Mouse (Mus musculus) heart, adult 18-20 months (tissue): ENCODE data around the gene B4galnt1. TPM values are rescaled to one million over a fixed set of nuclear protein-coding genes. Genes with fewer than 3 reads are reported as not detected.
"Not testable (repeated sequence)": the region's sequence is repeated elsewhere in the genome, so short reads cannot be mapped to it uniquely, and the experiment has no call there.

ENCODE experiments used
- DNase-seq, 2 experiments: peaks; one replicate each; pipeline ENCODE4 v3.0.0; 2021 to 2022; ENCODE audit warnings: mixed read lengths in 1 of 2
- total RNA-seq, 2 experiments: library from RNA; stranded (reverse); gene quantifications; 2 replicates each; pipeline ENCODE4 v1.2.3; 2021

B4galnt1 gene
- total RNA-seq, 2 experiments from 2014 or later: 1.8 to 7.9 TPM

GRCm38 (mm10) chr10:127141500-127141899, 23.5 kb upstream of the B4galnt1 start:
- peak in 1 of 2 experiments; percentile 21 for DNase-seq

GRCm38 (mm10) chr10:127143228-127143627, 21.8 kb upstream of the B4galnt1 start:
- DNase-seq: no peak

- DNase-seq: no peak
These were observed 20.5 kb upstream of the B4galnt1 start for GRCm38 (mm10) chr10:127144536-127144935.

GRCm38 (mm10) chr10:127145303-127145702, 19.7 kb upstream of the B4galnt1 start:
- no peak for DNase-seq

GRCm38 (mm10) chr10:127147135-127147534, 17.9 kb upstream of the B4galnt1 start:
- no peak for DNase-seq

- no peak for DNase-seq
These were observed 14.6 kb upstream of the B4galnt1 start for GRCm38 (mm10) chr10:127150471-127150872.

GRCm38 (mm10) chr10:127151233-127151632, 13.8 kb upstream of the B4galnt1 start:
- not testable (repeated sequence) for DNase-seq

GRCm38 (mm10) chr10:127152556-127152955, 12.5 kb upstream of the B4galnt1 start:
- DNase-seq: not testable (repeated sequence)

- no peak for DNase-seq
These were observed 11.7 kb upstream of the B4galnt1 start for GRCm38 (mm10) chr10:127153323-127153722.

GRCm38 (mm10) chr10:127154241-127154640, 10.8 kb upstream of the B4galnt1 start:
- no peak for DNase-seq

GRCm38 (mm10) chr10:127154652-127155051, 10.4 kb upstream of the B4galnt1 start:
- no peak for DNase-seq

GRCm38 (mm10) chr10:127156089-127156488, 8.9 kb upstream of the B4galnt1 start:
- no peak for DNase-seq

- no peak for DNase-seq
These were observed 8.5 kb upstream of the B4galnt1 start for GRCm38 (mm10) chr10:127156511-127156910.

- no peak for DNase-seq
These were observed 6.6 kb upstream of the B4galnt1 start for GRCm38 (mm10) chr10:127158471-127158870.

GRCm38 (mm10) chr10:127160081-127160480, 4.9 kb upstream of the B4galnt1 start:
- DNase-seq: no peak

- DNase-seq: no peak
These were observed 4.3 kb upstream of the B4galnt1 start for GRCm38 (mm10) chr10:127160728-127161127.

GRCm38 (mm10) chr10:127162771-127163261, 2.2 kb upstream of the B4galnt1 start:
- not testable (repeated sequence) for DNase-seq

- no peak for DNase-seq
These were observed 835 bp upstream of the B4galnt1 start for GRCm38 (mm10) chr10:127164190-127164589.

GRCm38 (mm10) chr10:127165354-127165653, 279 bp downstream of the B4galnt1 start:
- DNase-seq: peak in 1 of 2 experiments; percentile 53

- peak in 1 of 2 experiments; percentile 50 for DNase-seq
These were observed 804 bp downstream of the B4galnt1 start for GRCm38 (mm10) chr10:127165654-127166403.

GRCm38 (mm10) chr10:127166404-127166715, 1.3 kb downstream of the B4galnt1 start:
- no peak for DNase-seq

- DNase-seq: no peak
These were observed 2.0 kb downstream of the B4galnt1 start for GRCm38 (mm10) chr10:127166771-127167613.

- peak in 1 of 2 experiments; percentile 10 for DNase-seq
These were observed 2.7 kb downstream of the B4galnt1 start for GRCm38 (mm10) chr10:127167614-127168192.
